Mouse (Mus musculus): ENCODE measurements around the gene Tnfrsf22. TPM values are rescaled to one million over a fixed set of nuclear protein-coding genes. Genes with fewer than 3 reads are reported as not detected.
"Not testable (repeated sequence)": the region's sequence is repeated elsewhere in the genome, so short reads cannot be mapped to it uniquely, and the experiment has no call there.

Tnfrsf22 gene
- 1 to 10 TPM; 1.6 TPM for total RNA-seq (2021)
- long read RNA-seq, experiment 1, full-length matches to known transcripts = 2 of 3 reads
- long read RNA-seq, experiment 1, partial matches to known transcripts = 0 of 3 reads
- long read RNA-seq, experiment 1, other reads (novel, unspliced or antisense) = 1 of 3 reads
- long read RNA-seq, experiment 2, partial matches to known transcripts = 0 of 1 reads
- long read RNA-seq, experiment 2, other reads (novel, unspliced or antisense) = 0 of 1 reads

DNA sequence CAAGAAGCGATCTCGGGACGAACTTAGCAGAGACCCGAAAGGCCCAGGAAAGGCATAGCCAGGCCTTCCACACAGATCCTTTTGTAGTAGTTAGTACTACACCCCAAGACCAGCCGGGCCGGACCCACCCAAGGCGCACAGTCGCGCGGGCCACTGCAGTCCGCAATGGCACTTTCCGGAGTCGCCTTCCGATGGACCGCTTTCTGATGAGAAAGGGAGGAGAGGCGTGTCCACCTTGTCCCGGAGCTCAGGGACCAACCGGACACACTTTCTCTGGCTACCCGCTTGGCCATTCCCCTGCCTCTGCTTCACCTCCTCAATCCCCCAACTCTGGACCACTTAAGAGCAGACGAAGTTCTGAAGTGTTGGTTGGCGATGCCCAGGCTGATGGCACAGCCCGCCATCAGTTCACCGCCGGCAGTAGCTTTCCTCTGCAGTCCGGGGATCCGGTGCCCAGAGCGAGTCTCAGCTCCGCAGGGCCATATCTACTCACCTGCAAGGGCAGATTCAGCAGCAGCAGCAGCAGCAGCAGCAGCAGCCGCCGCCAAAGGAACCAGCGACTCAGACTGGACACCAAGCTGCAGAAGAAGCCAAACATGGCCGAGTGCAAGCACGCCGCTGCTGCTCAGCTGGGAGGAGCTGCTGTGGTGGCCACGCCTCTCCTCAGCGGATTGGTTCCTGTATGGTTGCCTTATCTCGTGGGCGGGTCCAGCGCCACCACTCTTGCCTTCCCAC, at the start of gene Tnfrsf22:
Tnfrsf22 (minus strand) TSS at position 628 of the 735 bp plus-strand sequence.
- DNase-seq (ENCODE audit: low spot score) = peak; percentile 84

DNA sequence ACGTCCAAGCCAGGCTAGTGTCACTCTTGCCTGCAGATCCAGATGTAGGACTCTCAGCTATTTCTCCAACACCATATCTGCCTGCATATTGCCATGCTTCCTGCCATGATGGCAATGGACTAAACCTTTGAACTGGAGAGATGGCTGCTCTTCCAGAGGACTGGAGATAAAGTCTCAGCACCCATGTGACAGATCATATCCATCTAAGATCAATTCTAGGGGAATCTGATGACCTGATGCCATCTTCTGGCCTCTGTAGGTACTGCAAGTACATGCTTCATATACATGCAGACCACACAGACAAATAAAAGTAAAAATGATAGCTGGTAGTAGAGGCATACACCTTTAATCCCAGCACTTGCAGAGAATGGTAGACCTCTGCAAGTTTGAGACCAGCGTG, 46.7 kb upstream of the Tnfrsf22 start:
- peak; percentile 48 for DNase-seq (ENCODE audit: low spot score)

DNA sequence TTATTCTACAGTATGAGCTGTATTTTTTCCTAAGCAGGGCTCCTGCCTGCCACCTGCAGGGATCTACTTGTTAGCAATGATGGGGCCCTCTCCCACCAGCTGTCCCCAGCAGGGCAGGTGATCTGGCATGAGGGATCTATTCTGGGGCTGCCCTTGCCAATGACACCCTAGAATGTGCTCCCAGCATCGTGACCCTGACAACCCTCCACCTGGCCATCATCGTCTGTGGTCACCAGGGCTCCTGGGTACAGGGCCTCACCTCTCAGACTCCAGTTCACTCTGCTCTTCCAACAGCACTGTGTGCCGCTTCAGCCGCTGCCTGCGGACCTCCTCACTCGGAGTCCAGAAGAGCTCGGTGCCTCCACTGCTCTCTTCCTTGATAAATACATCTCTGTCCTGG, 45.1 kb upstream of the Tnfrsf22 start:
- DNase-seq (ENCODE audit: low spot score) = no peak

DNA sequence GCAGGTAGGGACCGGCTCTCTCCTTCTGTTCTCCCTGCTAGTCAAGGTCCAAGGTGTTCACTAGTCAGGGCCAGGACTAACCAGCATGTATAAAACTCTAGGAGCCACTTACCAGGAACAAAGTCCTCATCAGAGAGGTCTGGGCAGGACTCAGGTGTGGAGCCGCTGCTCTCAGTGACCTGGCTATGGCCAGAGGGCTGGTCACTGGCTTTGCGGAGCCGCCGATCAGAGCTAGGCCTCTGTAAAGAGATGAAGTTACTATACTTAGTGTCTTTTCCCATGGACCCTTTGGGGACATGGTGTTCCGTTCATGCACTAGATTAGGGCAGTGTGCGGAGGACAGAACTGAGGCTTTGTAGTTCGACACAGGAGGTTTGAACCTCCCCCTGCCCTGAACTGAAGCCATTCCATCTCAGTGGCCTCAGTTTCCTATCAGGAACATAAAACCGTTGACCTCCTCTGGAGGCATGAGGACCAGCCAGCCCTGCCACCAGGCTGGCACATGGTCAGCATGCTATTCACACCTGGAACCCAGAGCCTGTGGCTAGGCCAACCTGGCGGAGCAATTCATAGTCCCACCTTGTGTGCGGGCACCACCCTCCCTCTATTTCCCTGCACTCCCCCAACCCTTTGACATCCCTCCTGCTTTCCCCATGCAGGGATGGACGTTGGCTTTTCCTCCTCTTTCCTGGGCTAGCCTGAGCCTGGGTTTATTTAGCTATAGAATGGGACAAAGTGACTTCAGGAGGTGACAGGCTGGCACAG, 43.5 kb upstream of the Tnfrsf22 start:
- no peak for DNase-seq (ENCODE audit: low spot score)

DNA sequence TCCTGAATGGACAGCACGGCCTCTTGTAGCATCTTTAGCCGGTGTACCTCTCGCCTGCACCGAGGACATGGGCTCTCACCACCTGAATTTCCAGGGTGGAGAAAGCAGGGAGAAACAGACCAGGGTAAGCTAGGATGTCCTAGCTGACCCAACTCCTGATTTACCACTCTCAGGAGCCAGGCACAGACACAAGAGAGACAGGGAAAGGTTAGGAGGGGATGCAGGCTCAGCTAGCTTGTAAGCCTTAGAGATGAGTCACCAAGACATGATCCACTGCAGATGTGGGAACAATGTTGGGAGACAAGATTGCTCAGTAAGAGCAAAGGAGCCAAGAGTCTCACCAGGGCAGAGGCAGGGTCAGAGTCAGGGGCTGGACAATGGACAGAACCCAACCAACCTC, 42.4 kb upstream of the Tnfrsf22 start:
- DNase-seq (ENCODE audit: low spot score) = no peak

DNA sequence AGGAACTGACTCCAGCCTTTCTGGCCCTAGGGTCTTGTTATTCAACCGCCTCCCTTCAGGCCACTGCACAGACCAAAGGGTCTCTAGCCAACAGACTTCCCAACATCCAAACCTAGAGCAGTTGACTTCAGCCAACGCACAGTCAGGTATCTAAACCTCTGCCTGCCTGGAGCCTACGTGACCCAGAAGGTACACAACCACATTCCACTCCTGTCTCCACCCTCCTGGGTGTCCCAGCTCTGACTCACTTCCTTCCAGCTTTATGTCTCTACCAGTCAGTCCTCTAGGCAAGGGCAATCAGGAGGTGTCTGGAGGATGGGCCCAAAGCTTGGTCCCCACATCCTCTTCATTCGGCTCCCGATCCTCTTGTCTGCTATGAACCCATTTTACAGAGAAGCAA, 41.7 kb upstream of the Tnfrsf22 start:
- DNase-seq (ENCODE audit: low spot score) = no peak

DNA sequence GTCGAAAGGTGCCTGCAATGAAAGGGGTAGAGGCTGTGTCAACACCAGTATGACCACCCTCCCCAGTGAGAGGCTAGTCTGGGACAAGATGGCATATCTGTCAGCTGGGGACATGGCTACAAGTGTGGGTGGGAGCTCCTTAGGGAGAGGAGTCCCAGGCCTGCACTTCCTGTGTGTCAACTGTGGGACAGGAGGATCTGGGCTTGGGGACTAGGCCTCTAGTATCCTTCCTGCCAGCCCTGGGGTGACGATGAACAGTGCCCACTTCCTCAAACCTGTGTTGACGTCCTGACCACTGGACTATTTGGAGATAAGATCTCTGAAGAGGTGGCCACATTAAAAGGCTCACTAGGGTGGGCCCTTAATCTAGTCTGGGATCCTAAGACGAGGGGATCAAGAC, 40.5 kb upstream of the Tnfrsf22 start:
- no peak for DNase-seq (ENCODE audit: low spot score)

DNA sequence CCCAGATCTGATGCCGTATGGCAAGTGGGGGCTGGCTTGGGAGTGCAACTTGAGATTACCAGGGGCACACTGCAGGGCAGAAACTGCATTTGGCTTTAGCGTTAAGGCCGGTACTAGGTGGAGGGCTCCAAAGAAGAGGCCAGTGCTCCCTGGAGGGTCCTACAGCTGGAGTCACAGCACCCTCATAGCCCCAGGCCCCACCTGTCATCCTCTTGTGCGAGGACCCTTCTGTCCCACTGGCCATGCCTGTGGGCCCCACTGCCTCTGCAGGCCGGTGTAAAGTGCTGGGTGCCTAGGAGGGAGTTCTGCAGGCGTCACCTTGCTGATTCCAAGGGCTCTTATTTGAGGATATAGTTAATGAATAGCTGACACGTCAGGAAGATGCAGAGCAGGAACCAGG, 40.0 kb upstream of the Tnfrsf22 start:
- no peak for DNase-seq (ENCODE audit: low spot score)

DNA sequence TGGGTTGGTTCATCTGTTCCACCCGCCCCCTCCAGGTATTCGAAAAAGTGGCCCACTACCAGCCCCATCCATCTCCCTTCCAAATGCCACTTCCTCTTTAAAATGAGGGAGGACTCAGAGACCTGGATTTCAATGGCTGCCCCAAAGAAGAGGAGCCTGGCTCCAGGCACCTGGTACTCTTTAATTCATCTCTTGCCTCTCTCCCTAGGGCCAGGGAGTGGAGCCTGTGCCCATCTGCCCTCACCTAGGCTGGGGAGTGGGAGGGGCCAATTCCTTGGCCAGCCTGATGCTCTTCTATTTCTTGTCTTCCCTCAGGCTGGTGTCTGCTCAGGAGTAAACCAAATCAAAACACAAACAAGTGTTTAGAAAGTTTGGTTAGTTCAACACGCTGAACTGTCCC, 37.2 kb upstream of the Tnfrsf22 start:
- DNase-seq (ENCODE audit: low spot score) = not testable (repeated sequence)

DNA sequence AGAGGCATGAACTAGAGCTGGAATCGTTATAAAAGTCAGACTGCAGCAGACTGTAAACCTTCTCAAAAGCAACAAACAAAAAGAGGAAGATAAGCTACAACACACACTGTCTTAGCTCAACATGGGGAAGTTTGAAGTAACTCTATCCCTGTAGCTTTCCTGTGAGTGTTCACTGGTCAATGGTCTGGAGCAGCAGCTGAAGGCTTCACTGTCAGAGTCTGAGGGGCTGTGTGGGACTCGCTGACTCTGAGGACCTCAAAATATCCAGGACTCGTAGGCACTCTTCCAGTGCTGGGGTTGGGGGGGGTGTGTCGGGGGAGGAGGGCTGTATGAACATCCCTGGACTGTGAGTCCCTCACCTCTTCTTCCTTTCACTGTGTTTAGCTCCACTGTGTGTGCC, 36.7 kb upstream of the Tnfrsf22 start:
- not testable (repeated sequence) for DNase-seq (ENCODE audit: low spot score)

DNA sequence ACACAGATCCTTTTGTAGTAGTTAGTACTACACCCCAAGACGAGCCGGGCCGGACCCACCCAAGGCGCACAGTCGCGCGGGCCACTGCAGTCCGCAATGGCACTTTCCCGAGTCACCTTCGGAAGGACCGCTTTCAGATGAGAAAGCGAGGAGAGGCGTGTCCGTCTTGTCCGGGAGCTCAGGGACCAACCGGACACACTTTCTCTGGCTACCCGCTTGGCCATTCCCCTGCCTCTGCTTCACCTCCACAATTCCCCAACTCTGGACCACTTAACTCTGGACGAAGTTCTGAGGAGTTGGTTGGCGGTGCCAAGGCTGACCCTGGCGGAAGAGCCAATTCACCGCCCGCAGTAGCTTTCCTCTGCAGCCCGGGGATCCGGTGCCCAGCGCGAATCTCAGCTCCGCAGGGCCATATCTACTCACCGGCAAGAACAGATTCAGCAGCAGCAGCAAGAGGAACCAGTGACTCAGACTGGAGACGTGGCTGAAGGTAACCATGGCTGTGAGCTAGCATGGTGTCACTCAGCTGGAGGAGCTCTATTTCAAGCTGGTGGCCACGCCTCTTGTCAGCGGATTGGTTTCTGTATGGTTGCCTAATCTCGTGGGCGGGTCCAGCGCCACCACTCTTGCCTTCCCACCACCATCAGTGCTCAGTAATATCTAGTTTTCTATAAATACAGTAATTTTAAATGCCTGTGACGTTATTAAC, 36.1 kb upstream of the Tnfrsf22 start, which contains the start of gene Tnfrsf23:
Tnfrsf23 (minus strand) TSS at position 514 of the 709 bp plus-strand sequence.
- DNase-seq (ENCODE audit: low spot score) = peak; percentile 80

DNA sequence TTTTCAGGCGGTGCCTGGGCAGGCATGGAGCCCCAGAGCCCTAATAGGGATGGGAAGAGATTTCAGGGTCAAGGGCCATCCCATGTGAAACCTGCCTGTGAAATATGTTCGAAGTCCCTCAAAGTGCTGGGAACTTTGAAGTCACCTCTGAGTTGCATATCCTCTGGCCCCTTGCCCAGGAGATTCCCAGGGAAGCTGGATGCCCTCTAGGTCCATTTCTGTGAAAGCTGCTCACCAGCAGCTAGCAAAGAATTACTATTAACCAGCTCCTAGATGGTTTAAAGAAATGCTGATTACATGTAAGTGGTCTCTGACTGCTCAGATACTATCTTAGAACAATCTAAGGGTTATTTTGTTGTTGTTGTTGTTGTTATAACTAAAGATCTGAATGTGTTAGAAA, 35.1 kb upstream of the Tnfrsf22 start:
- DNase-seq (ENCODE audit: low spot score) = not testable (repeated sequence)

DNA sequence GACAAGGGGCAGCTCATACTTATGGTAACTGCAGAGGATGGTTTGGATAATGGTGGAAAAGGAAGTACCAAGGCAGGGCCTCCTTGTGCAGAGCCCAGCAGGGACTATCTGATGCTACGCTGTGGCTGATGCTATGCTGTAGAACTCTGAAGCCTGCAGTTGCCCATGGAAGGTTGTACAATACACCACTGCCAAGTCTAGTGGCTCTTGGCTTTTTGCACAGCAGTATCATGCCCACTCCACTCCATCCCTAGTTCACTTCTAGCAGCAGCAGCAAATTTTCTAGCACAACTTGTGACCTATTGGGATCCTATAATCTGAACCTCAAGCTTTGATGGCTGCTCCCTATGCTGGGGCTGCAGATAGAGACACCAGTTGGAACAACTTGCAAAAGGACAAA, 32.1 kb upstream of the Tnfrsf22 start:
- no peak for DNase-seq (ENCODE audit: low spot score)

DNA sequence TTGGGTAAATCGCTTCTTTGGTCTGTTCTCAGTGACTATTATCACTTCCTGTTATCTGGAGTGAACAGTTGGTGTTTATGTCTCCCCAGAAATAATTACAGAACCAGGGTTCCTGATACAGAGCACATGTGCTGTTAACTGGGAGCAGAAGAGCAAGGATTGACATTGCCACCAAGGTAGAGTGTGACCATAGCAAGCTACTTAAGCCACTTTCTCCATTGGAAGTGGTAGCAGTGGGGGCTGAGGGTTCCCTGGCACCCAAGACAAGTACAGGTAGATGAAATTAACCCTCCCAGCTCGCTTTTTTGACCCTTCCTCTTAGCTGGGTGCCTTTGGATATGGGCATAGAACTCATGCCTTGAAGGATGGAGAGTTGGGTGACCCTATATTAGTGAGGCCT, 31.4 kb upstream of the Tnfrsf22 start:
- DNase-seq (ENCODE audit: low spot score) = not testable (repeated sequence)

DNA sequence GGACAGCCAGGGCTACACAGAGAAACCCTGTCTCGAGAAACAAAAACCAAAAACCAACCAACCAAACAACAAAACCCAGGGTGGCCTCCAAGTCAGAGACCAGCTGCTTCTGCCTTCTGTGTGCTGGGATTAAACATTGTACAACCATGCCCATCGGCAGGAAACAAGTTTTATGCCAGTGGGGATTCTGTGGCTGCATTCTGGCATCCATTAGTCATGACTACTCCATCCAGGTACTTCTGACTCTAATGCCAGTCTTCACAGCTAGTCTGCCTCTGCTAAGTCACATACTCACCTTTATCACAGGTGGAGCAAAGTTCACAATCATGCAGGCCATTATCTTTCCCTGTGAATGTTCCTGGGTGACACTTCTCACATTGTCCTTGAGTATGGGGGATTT, 30.2 kb upstream of the Tnfrsf22 start:
- DNase-seq (ENCODE audit: low spot score) = not testable (repeated sequence)

DNA sequence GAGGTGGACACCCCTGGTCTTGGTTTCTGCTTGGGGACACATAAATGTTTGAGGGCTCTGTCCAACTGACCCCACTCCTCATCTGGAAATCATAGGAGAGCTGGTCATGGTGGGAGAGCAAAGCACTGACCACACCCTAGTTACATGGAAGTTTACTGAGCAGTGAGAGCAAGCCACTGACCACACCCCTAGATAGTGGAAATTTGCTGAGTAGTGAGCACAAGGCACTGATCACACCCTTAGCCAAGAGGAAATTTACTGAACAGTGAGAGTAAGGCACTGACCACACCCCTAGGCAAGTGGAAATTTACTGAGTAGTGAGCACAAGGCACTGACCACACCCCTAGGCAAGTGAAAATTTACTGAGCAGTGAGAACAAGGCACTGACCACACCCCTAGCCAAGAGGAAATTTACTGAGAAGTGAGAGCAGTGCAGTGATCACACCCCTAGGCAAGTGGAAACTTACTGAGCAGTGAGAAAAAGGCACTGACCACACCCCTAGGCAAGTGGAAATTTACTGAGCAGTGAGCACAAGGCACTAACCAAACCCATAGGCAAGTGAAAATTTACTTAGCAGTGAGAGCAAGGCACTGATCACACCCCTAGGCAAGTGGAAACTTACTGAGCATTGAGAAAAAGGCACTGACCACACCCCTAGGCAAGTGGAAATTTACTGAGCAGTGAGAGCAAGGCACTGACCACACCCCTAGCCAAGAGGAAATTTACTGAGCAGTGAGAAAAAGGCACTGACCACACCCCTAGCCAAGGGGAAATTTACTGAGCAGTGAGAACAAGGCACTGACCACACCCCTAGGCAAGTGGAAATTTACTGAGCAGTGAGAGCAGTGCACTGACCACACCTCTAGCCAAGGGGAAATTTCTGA, 17.2 kb upstream of the Tnfrsf22 start:
- no peak for DNase-seq (ENCODE audit: low spot score)

DNA sequence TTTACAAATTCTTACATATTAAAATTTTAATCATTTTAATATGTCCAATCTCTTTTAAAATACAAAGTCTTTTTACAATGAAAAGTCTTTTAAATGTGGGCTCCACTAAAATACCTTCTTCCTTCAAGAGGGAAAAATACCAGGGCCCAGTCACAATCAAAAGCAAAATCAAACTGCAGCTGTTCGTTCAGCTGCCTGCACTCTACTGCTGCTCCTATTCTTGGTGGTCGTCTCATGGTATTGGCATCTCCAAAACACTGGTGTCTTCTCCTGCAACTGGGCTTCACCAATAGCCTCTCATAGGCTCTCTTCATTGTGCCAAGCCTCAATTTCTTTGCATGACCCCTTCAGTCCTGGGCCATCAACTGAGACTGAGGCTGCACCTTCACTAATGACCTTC, 14.0 kb upstream of the Tnfrsf22 start:
- no peak for DNase-seq (ENCODE audit: low spot score)

DNA sequence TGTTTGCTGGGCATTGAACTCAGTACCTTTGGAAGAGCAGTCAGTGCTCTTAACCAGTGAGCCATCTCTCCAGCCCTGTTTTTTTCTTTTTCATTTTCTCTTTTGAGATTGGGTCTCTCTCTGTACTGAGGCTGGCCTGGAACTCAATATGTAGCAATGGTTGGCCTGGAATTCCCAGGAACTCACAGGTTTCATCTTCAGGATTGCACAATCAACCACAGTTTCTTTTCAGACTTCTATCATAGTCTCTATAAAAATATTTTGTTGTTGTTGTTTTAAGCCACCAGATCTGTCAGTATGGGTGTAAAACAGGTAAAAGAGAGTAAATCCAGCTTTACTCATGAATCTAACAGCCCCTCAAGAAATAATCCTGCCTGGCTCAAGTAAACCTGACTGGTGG, 11.3 kb upstream of the Tnfrsf22 start:
- no peak for DNase-seq (ENCODE audit: low spot score)

DNA sequence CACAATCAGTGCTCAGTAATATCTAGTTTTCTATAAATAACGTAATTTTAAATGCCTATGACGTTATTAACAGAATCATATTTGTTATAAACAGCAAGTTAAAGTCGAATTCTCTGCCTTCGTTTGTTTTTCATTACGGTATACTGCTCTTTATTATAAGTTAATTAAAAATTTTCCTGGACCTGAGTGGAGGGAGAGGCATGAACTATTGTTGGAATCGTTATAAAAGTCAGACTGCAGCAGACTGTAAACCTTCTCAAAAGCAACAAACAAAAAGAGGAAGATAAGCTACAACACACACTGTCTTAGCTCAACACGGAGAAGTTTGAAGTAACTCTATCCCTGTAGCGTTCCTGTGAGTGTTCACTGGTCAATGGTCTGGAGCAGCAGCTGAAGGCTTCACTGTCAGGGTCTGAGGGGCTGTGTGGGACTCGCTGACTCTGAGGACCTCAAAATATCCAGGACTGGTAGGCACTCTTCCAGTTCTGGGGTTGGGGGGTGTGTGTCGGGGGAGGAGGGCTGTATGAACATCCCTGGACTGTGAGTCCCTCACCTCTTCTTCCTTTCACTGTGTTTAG, 397 bp upstream of the Tnfrsf22 start:
- not testable (repeated sequence) for DNase-seq (ENCODE audit: low spot score)

DNA sequence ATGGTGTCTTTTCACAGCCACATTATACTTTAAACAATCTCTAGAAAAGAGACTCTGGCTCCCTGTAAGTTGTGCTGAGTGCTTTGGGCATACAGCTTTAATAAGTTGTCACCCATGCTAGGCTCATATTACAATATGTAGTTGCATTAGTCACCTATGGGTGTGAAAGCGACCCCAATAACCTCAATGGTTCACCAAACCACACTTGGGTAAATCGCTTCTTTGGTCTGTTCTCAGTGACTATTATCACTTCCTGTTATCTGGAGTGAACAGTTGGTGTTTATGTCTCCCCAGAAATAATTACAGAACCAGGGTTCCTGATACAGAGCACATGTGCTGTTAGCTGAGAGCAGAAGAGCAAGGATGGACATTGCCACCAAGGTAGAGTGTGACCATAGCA, 5.5 kb downstream of the Tnfrsf22 start:
- not testable (repeated sequence) for DNase-seq (ENCODE audit: low spot score)
